Mouse (Mus musculus) heart, adult 2 months (tissue): ENCODE results near the gene Myo9b. TPM values are rescaled to one million over a fixed set of nuclear protein-coding genes. Genes with fewer than 3 reads are reported as not detected.

Experiments
- DNase-seq, 2 experiments: peaks; one replicate each; pipeline ENCODE4 v3.0.0; 2021
- H3K27ac ChIP-seq: fragments of 200-600 bp; 2 replicates; pipeline ENCODE4 v1.8.1; 2022
- H3K27me3 ChIP-seq: fragments of 200-500 bp; 2 replicates; pipeline ENCODE4 v1.6.1; 2012; ENCODE audit warnings: mild to moderate bottlenecking, low read length, inconsistent platforms, mixed read lengths; ENCODE audit not compliant: control insufficient read depth, insufficient read depth
- H3K36me3 ChIP-seq: fragments of 200-500 bp; 2 replicates; pipeline ENCODE4 v1.6.1; 2012; ENCODE audit warnings: low read length, inconsistent platforms; ENCODE audit not compliant: control insufficient read depth, insufficient read depth
- H3K4me1 ChIP-seq: fragments of 200-500 bp; 2 replicates; pipeline ENCODE4 v1.6.1; 2011; ENCODE audit warnings: low read length; ENCODE audit not compliant: control insufficient read depth, insufficient read depth
- H3K4me3 ChIP-seq: fragments of 200-600 bp; 2 replicates; pipeline ENCODE4 v1.8.1; 2022
- H3K79me2 ChIP-seq: fragments of 200-500 bp; replicated peaks from 2 replicates; pipeline ENCODE4 v1.6.1; 2012; ENCODE audit warnings: mild to moderate bottlenecking, inconsistent platforms, low read length, moderate library complexity, mixed read lengths; ENCODE audit not compliant: control insufficient read depth, insufficient read depth
- H3K9ac ChIP-seq: fragments of 200-500 bp; 2 replicates; pipeline ENCODE4 v1.6.1; 2012; ENCODE audit warnings: low read depth, mild to moderate bottlenecking, control low read depth, inconsistent platforms, low read length, mixed read lengths
- CTCF ChIP-seq: fragments of 200-600 bp; IDR thresholded peaks from 2 replicates; pipeline ENCODE4 v1.8.1; 2022; ENCODE audit warnings: antibody characterized with exemption, mild to moderate bottlenecking, moderate library complexity
- EP300 ChIP-seq: fragments of 200-500 bp; IDR thresholded peaks from 2 replicates; pipeline ENCODE4 v1.6.1; 2011; ENCODE audit warnings: low read depth, low read length, control low read depth; ENCODE audit not compliant: insufficient read depth
- POLR2A ChIP-seq: fragments of 200-500 bp; IDR thresholded peaks from 2 replicates; pipeline ENCODE4 v1.6.1; 2011; ENCODE audit warnings: mild to moderate bottlenecking, low read depth, low read length, control low read depth; ENCODE audit not compliant: insufficient read depth
- WGBS: fragments of 180-500 bp; shearing (Covaris S2); methylation state at CpG from one replicate; pipeline ENCODE4 v1.1.7; 2018; 5-methylcytosine and 5-hydroxymethylcytosine counted together
- intact Hi-C: fragments of 180-260 bp; cut with DNase I; formaldehyde crosslinking; loops from one replicate; pipeline ENCODE4 v1.15.1; 2025
- polyA plus RNA-seq: library from polyadenylated mRNA; depleted of rRNA; stranded (reverse); fragments of >200 nt; gene quantifications from 2 replicates; pipeline ENCODE4 v1.2.3, GENCODE M21; 2012
- total RNA-seq, 2 experiments: library from RNA; stranded (reverse); gene quantifications; 2 replicates each; pipeline ENCODE4 v1.2.3; 2021

Gene Myo9b
- total and polyA plus RNA-seq, 3 experiments = 15.0 to 22.8 (median 20.1) TPM

DNA sequence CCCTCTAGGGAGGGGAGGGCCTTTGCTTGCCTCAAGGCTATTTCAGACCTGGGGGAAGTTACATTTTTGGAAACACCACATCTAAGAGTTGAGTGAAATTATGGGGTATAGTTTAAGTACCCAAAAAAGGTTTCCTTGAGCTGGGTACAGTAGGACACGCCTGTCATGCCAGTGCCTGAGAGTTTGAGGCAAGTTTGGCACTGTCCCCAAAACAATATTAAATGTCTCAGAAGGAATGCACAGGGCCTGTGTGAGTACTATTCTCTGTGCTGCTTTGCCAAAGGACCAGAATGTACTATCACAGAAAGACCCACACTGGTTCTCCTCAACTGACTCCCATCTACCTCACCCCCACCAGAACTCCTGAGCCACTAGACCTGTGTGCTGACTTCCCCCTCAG, 31.1 kb downstream of the Myo9b start:
- H3K9ac ChIP-seq = no peak overlapping the region
- 51% methylated on average over 1 of the region's 1 CpGs for WGBS
- H3K4me1 ChIP-seq = peaks cover 14% of the 10 kb centered on the region
- no peak for DNase-seq
- H3K27me3 ChIP-seq = no peaks in the 10 kb centered on the region
- H3K79me2 ChIP-seq = peaks cover 7% of the 10 kb centered on the region
- no peaks in the 10 kb centered on the region for H3K36me3 ChIP-seq
- H3K4me3 ChIP-seq = no peak overlapping the region
- intact Hi-C loops = no loop called here
- TF ChIP-seq CTCF (no peak), EP300 (0 out of 2 replicates have a peak, but pooled peaks have one; percentile 10)
- H3K27ac ChIP-seq = peak overlapping the region; percentile 33; the same call in 1 of the 2 replicates

DNA sequence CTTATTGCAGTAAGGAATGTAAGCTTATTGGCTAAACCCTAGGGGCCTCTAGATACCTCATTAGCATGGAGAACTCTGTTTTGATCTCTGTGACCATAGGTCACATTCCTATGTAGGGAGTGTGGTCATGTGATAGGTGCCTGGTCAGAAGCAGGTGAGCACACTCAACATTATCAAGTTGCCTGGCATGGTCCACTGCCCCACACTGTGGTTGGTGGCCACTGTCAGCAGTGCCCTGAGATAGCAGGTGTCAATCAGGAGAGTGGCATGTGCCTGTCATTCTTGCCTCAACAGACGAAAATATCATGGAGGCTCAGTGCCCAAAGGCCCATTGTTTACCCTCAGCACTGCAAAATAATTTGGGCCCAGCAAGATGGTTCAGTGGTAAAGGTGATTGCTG, 33.5 kb downstream of the Myo9b start:
- 54% methylated on average over 1 of the region's 1 CpGs for WGBS
- H3K27ac ChIP-seq = peak overlapping the region; percentile 4
- H3K36me3 ChIP-seq = peaks cover 6% of the 10 kb centered on the region
- H3K27me3 ChIP-seq = no peaks in the 10 kb centered on the region
- no peak overlapping the region for H3K9ac ChIP-seq
- intact Hi-C loops = no loop called here
- peaks cover 13% of the 10 kb centered on the region for H3K4me1 ChIP-seq
- H3K4me3 ChIP-seq = no peak overlapping the region
- no peak for TF ChIP-seq POLR2A
- TF ChIP-seq CTCF = no peak
- no peak for TF ChIP-seq EP300
- no peak for DNase-seq
- peaks cover 3% of the 10 kb centered on the region; the same call in 1 of the 2 replicates for H3K79me2 ChIP-seq

DNA sequence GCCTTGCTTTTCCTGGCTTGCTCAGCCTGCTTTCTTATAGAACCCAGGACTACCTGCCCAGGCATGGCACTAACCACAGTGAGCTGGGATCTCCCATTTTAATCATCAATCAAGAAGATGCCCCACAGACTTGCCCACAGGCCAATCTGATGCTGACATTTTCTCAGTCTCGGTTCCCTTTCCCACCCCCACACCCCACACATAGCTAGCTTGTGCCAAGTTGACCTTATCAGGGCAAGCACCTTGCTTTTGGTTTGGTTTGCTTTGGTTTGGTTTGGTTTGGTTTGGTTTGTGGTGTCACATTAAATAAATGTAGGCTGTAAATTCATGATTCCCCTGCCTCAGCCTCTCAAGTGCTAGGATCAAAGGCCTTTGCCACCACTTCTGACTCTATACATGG, 34.9 kb downstream of the Myo9b start:
- no peak overlapping the region for H3K4me3 ChIP-seq
- no peak overlapping the region for H3K27ac ChIP-seq
- H3K79me2 ChIP-seq = peaks cover 1% of the 10 kb centered on the region; the same call in 1 of the 2 replicates
- H3K9ac ChIP-seq = no peak overlapping the region
- H3K4me1 ChIP-seq = peaks cover 21% of the 10 kb centered on the region
- H3K27me3 ChIP-seq = no peaks in the 10 kb centered on the region
- TF ChIP-seq EP300 = no peak
- 61% methylated on average over 1 of the region's 1 CpGs for WGBS
- intact Hi-C loops = no loop called here
- peaks cover 6% of the 10 kb centered on the region for H3K36me3 ChIP-seq
- no peak for DNase-seq

DNA sequence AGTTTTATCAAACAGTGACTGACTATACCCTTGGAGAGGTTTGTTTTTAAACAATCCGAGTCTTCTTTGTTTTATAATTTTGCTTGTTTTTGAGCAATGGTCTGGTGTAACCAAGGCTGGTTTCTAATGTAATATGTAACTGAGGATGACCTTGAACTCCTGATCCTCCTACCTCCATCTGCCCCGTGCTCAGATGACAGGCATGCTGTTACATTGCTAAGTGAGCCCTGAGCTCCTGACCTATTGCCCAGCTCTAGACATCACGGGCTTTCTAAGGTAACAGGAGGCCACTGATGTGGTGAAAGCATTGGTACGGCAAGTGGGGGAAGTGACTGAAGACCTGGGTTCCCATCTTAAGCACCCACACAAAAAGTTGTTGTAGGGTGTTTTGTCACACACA, 35.4 kb downstream of the Myo9b start:
- H3K4me3 ChIP-seq = no peak overlapping the region
- H3K27ac ChIP-seq = peak overlapping the region; percentile 50
- TF ChIP-seq POLR2A = no peak
- TF ChIP-seq EP300 = no peak
- no peak for TF ChIP-seq CTCF
- WGBS = 80% methylated on average over 4 of the region's 4 CpGs
- H3K9ac ChIP-seq = no peak overlapping the region
- peaks cover 22% of the 10 kb centered on the region for H3K4me1 ChIP-seq
- peaks cover 6% of the 10 kb centered on the region for H3K36me3 ChIP-seq
- DNase-seq = no peak
- intact Hi-C loops = no loop called here
- 0 out of 2 replicates have a peak, but pooled peaks cover 1% of the 10 kb centered on the region for H3K79me2 ChIP-seq
- no peaks in the 10 kb centered on the region for H3K27me3 ChIP-seq

DNA sequence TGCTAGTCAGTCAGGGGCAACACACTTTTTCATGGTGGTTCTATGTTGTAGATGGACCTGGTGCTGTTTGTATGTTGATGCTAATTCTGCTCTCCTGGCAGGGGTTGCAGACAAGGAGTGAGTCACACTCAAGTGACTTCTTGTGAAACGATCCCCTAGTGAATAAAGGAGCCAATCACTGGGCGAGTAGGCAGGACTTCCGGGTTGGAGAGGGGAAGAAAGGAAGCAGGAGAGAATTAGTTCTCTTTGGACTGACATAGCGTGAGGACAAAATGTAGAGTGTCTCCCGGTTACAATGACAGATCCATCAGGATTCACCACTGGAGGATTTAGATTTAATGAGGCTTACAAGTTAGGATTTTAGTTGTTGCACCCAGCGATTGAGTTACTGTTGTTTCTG, 37.9 kb downstream of the Myo9b start:
- H3K27ac ChIP-seq = peak overlapping the region; percentile 94
- intact Hi-C loops = no loop called here
- DNase-seq = peak; percentile 55 to 73
- no peak overlapping the region for H3K4me3 ChIP-seq
- H3K27me3 ChIP-seq = no peaks in the 10 kb centered on the region
- 29% methylated on average over 6 of the region's 6 CpGs for WGBS
- H3K9ac ChIP-seq = no peak overlapping the region
- peaks cover 14% of the 10 kb centered on the region for H3K36me3 ChIP-seq
- 0 out of 2 replicates have a peak, but pooled peaks cover 1% of the 10 kb centered on the region for H3K79me2 ChIP-seq
- peaks cover 30% of the 10 kb centered on the region for H3K4me1 ChIP-seq
- TF ChIP-seq POLR2A = peak; percentile 45; the same call in 1 of the 2 replicates
- TF ChIP-seq EP300 = no peak

DNA sequence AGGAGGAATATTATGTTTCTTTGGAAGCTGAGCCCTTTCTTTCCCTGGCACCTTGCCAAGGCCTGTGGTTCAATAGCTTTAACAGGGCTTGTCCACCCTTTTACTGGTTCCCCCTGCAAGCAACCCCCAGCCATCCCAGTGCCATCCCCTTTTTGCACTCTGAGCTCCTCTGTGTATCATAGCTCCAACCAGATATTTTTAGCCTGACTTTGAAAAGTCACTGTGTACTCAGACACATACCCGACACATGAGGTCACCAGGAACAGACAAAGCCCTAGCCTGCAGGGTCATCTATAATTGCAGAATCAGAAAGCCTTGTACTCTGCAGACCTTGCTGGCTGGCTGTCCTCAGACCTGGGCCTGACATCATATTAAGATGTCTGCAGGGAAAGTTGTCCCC, 40.2 kb downstream of the Myo9b start:
- Histone ChIP-seq H3K27ac (peak overlapping the region; percentile 94), H3K79me2 (no peaks in the 10 kb centered on the region), H3K27me3 (no peaks in the 10 kb centered on the region), H3K36me3 (peaks cover 14% of the 10 kb centered on the region), H3K9ac (peak overlapping the region; percentile 27; the same call in 1 of the 2 replicates), H3K4me1 (peaks cover 37% of the 10 kb centered on the region), H3K4me3 (no peak overlapping the region)
- DNase-seq = peak; percentile 64 to 79
- TF ChIP-seq EP300 (peak; percentile 80), POLR2A (no peak), CTCF (no peak)
- 9% methylated on average over 1 of the region's 1 CpGs for WGBS
- intact Hi-C loops = no loop called here
